Mouse (Mus musculus) liver, embryonic 13.5 days (tissue): ENCODE measurements around the gene Ptbp3. TPM values are rescaled to one million over a fixed set of nuclear protein-coding genes. Genes with fewer than 3 reads are reported as not detected.
"Not testable (repeated sequence)": the region's sequence is repeated elsewhere in the genome, so short reads cannot be mapped to it uniquely, and the experiment has no call there.

Source experiments
- ATAC-seq: fragments of 200-750 bp; cut with Nextera tagmentation; 2 replicates; pipeline ENCODE4 v1.8.0; 2017; ENCODE audit warnings: low read depth, mild to moderate bottlenecking, moderate number of reproducible peaks, moderate library complexity
- DNase-seq: peaks from one replicate; pipeline ENCODE4 v3.0.0; 2022
- H3K27ac ChIP-seq: fragments of 300-500 bp; sonication (generic); 2 replicates; pipeline ENCODE4 v1.5.1; 2015; ENCODE audit warnings: moderate library complexity, mild to moderate bottlenecking, inconsistent platforms
- H3K27me3 ChIP-seq: fragments of 300-500 bp; sonication (generic); 2 replicates; pipeline ENCODE4 v1.6.1; 2015; ENCODE audit warnings: mild to moderate bottlenecking, inconsistent platforms
- H3K36me3 ChIP-seq: fragments of 300-500 bp; sonication (generic); 2 replicates; pipeline ENCODE4 v1.6.1; 2015; ENCODE audit warnings: mild to moderate bottlenecking, inconsistent platforms
- H3K4me1 ChIP-seq: fragments of 300-500 bp; sonication (generic); replicated peaks from 2 replicates; pipeline ENCODE4 v1.6.1; 2015; ENCODE audit warnings: inconsistent platforms
- H3K4me2 ChIP-seq: fragments of 300-500 bp; sonication (generic); 2 replicates; pipeline ENCODE4 v1.6.1; 2015; ENCODE audit warnings: inconsistent platforms, mild to moderate bottlenecking, moderate library complexity
- H3K4me3 ChIP-seq: fragments of 300-500 bp; sonication (generic); replicated peaks from 2 replicates; pipeline ENCODE4 v1.5.1; 2015; ENCODE audit warnings: mild to moderate bottlenecking, inconsistent platforms
- H3K9ac ChIP-seq: fragments of 300-500 bp; sonication (generic); 2 replicates; pipeline ENCODE4 v1.6.1; 2015; ENCODE audit warnings: mild to moderate bottlenecking, inconsistent platforms
- H3K9me3 ChIP-seq: fragments of 300-500 bp; sonication (generic); replicated peaks from 2 replicates; pipeline ENCODE4 v1.6.1; 2016; ENCODE audit warnings: inconsistent platforms
- WGBS: fragments of 180-500 bp; shearing (Covaris S2); methylation state at CpG from one replicate; pipeline ENCODE4 v1.1.7; 2015; ENCODE audit not compliant: insufficient replicate concordance; 5-methylcytosine and 5-hydroxymethylcytosine counted together
- polyA plus RNA-seq: library from polyadenylated mRNA; unstranded; fragments of >200 nt; fragmentation: Nextera tagmentation; extraction: Ambion mirVana; gene quantifications from 2 replicates; pipeline ENCODE4 v1.2.1, GENCODE M21; 2015

The Ptbp3 gene
- polyA plus RNA-seq, 1 experiment from 2014 or later = 44.2 TPM

DNA sequence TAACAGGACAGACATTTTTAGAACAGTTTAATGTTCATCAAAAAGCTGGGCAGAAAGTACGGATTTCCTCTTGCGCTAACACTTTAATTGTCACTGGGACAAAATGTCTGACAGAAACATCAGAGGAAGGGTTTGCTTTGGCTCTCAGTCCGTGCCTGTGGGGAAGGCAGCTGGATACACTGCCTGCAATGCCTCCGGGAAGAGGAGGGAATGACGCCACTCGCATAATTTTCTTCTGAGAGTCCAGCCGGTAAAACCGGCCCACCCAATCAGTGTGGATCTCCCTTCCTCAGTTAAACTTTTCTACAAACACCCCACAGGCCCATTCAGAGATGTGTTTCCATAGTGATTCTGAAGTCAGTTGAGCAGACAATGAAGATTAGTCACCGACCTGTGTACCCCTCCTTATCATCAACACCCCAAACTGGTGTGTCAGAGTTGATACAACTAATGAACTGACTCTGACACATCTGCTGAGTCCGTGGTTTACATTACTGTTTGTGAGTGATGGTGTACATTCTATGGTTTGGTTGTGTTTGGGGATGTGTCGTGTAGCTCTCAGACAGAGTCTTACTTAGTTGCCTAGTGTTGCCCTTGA is 23.5 kb upstream of the Ptbp3 start:
- Histone ChIP-seq H3K36me3 (no peaks in the 10 kb centered on the region), H3K4me1 (peaks cover 34% of the 10 kb centered on the region), H3K9me3 (no peaks in the 10 kb centered on the region), H3K27ac (peak overlapping the region; percentile 77), H3K27me3 (no peaks in the 10 kb centered on the region), H3K4me3 (no peak overlapping the region), H3K9ac (no peak overlapping the region), H3K4me2 (peak overlapping the region; percentile 30)
- DNase-seq (peak; percentile 39), ATAC-seq (peak; percentile 86)
- 38% methylated on average over 11 of the region's 11 CpGs for WGBS

DNA sequence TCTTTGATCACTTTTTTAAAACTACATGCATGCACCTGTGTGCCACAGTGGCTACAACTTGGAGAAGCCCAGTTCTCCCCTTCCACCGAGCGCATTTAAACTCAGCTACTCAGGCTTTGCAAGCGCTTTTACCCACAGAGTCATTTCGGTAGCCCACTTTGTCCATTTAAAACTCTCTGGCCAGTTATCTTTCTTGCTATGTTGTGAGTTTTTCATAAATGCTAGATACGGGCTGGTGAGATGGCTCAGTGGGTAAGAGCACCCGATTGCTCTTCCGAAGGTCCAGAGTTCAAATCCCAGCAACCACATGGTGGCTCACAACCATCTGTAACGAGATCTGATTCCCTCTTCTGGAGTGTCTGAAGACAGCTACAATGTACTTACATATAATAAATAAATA is 21.4 kb upstream of the Ptbp3 start:
- H3K4me3 ChIP-seq = not testable (repeated sequence)
- 87% methylated on average over 8 of the region's 8 CpGs for WGBS

GRCm38 (mm10) chr4:59569538-59569937 is 20.4 kb upstream of the Ptbp3 start:
- H3K36me3 ChIP-seq = no peaks in the 10 kb centered on the region
- H3K4me3 ChIP-seq = no peak overlapping the region
- H3K9ac ChIP-seq = no peak overlapping the region
- peak; percentile 65 for DNase-seq
- H3K27ac ChIP-seq = no peak overlapping the region
- no peaks in the 10 kb centered on the region for H3K27me3 ChIP-seq
- H3K4me2 ChIP-seq = peak overlapping the region; percentile 36
- 1% methylated on average over 7 of the region's 7 CpGs for WGBS
- peak; percentile 34; the same call in 1 of the 2 replicates for ATAC-seq
- peaks cover 37% of the 10 kb centered on the region for H3K4me1 ChIP-seq
- 0 out of 2 replicates have a peak, but pooled peaks cover 4% of the 10 kb centered on the region for H3K9me3 ChIP-seq

More for the DNA sequence above, 21.4 kb upstream of the Ptbp3 start:
- not testable (repeated sequence) for DNase-seq, H3K9me3 ChIP-seq, H3K27ac ChIP-seq, ATAC-seq, H3K4me2 ChIP-seq, H3K9ac ChIP-seq, H3K27me3 ChIP-seq, H3K36me3 ChIP-seq
- H3K4me1 ChIP-seq = peaks cover 37% of the 10 kb centered on the region

GRCm38 (mm10) chr4:59567576-59568260 is 18.6 kb upstream of the Ptbp3 start:
- Histone ChIP-seq H3K4me1 (peaks cover 33% of the 10 kb centered on the region), H3K4me3 (no peak overlapping the region), H3K9ac (no peak overlapping the region), H3K36me3 (no peaks in the 10 kb centered on the region), H3K27ac (0 out of 2 replicates have a peak overlapping the region, but pooled peaks have one; percentile 25), H3K27me3 (no peaks in the 10 kb centered on the region), H3K9me3 (0 out of 2 replicates have a peak, but pooled peaks cover 4% of the 10 kb centered on the region), H3K4me2 (no peak overlapping the region)
- DNase-seq = no peak
- ATAC-seq = no peak
- 57% methylated on average over 6 of the region's 6 CpGs for WGBS

- WGBS = 21% methylated on average over 8 of the region's 8 CpGs
- DNase-seq (no peak), ATAC-seq (no peak)
- Histone ChIP-seq H3K27me3 (no peaks in the 10 kb centered on the region), H3K9me3 (0 out of 2 replicates have a peak, but pooled peaks cover 4% of the 10 kb centered on the region), H3K9ac (no peak overlapping the region), H3K4me1 (peaks cover 27% of the 10 kb centered on the region), H3K4me3 (no peak overlapping the region), H3K27ac (no peak overlapping the region; the same call in 1 of the 2 replicates), H3K36me3 (no peaks in the 10 kb centered on the region), H3K4me2 (no peak overlapping the region)
Measured at GRCm38 (mm10) chr4:59565571-59566188, 16.5 kb upstream of the Ptbp3 start.

- Histone ChIP-seq H3K27ac (no peak overlapping the region), H3K4me3 (no peak overlapping the region), H3K9me3 (0 out of 2 replicates have a peak, but pooled peaks cover 4% of the 10 kb centered on the region), H3K27me3 (no peaks in the 10 kb centered on the region), H3K9ac (no peak overlapping the region), H3K4me2 (no peak overlapping the region), H3K4me1 (peaks cover 20% of the 10 kb centered on the region), H3K36me3 (no peaks in the 10 kb centered on the region)
- DNase-seq (no peak), ATAC-seq (no peak)
- 45% methylated on average over 3 of the region's 3 CpGs for WGBS
Measured at GRCm38 (mm10) chr4:59564128-59564527, 15.0 kb upstream of the Ptbp3 start.

DNA sequence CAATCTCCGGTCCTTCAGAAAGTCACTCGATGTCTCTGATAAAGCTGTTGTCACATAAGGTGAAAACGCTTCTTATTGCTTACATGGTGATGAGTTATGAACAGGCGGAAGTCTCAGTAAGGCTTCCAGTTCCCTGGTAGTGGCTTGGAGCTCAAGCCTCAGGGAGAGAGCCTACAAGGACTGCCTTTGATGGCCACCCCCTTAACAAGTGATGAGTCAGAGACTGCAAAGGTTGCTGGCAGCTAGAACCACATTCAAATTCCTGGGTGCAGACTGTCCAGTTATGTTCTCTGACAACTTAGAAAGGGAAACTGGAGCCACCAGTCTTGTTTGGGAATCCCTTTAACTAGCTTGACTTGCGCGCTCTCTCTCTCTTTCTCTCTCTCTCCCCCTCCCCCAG is 11.0 kb upstream of the Ptbp3 start:
- H3K27ac ChIP-seq = no peak overlapping the region
- 82% methylated on average over 6 of the region's 6 CpGs for WGBS
- peaks cover 26% of the 10 kb centered on the region for H3K4me1 ChIP-seq
- no peaks in the 10 kb centered on the region for H3K36me3 ChIP-seq
- H3K27me3 ChIP-seq = no peaks in the 10 kb centered on the region
- H3K9me3 ChIP-seq = no peaks in the 10 kb centered on the region
- H3K9ac ChIP-seq = no peak overlapping the region
- no peak for ATAC-seq
- no peak overlapping the region for H3K4me2 ChIP-seq
- DNase-seq = no peak
- H3K4me3 ChIP-seq = no peak overlapping the region

GRCm38 (mm10) chr4:59558096-59558720 is 9.0 kb upstream of the Ptbp3 start:
- peak; percentile 39; the same call in 1 of the 2 replicates for ATAC-seq
- H3K9ac ChIP-seq = no peak overlapping the region
- H3K36me3 ChIP-seq = no peaks in the 10 kb centered on the region
- peak overlapping the region; percentile 51 for H3K27ac ChIP-seq
- peaks cover 35% of the 10 kb centered on the region for H3K4me1 ChIP-seq
- WGBS = 54% methylated on average over 6 of the region's 6 CpGs
- no peak for DNase-seq
- H3K4me2 ChIP-seq = no peak overlapping the region
- H3K27me3 ChIP-seq = no peaks in the 10 kb centered on the region
- no peak overlapping the region for H3K4me3 ChIP-seq
- no peaks in the 10 kb centered on the region for H3K9me3 ChIP-seq

- H3K9me3 ChIP-seq, H3K4me3 ChIP-seq, H3K36me3 ChIP-seq, ATAC-seq, H3K27me3 ChIP-seq, H3K27ac ChIP-seq, H3K4me2 ChIP-seq, H3K9ac ChIP-seq, DNase-seq: not testable (repeated sequence)
- peaks cover 36% of the 10 kb centered on the region for H3K4me1 ChIP-seq
- WGBS = 92% methylated on average over 4 of the region's 4 CpGs
Measured at GRCm38 (mm10) chr4:59557343-59557742, 8.2 kb upstream of the Ptbp3 start.

DNA sequence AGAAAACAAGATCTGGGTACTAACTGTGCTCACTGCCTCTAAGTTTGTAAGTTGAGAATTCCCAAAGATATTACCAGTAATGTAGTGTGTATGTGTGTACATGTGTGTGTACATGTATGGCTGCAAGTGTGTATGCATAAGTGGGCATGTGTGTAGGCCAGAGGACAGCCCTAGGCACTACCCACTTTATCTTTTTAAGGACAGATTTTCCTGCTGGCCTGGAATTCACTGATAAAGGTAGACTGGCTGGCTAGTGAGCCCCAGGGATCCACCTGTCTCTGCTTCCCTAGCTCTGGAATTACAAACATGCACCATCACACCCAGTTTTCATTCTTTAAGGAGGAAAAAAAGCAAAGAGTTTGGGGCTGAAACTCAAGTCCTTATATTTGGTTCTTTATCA is 6.0 kb upstream of the Ptbp3 start:
- Histone ChIP-seq H3K4me3 (no peak overlapping the region), H3K27me3 (no peaks in the 10 kb centered on the region), H3K4me2 (no peak overlapping the region), H3K9me3 (no peaks in the 10 kb centered on the region), H3K27ac (no peak overlapping the region), H3K9ac (no peak overlapping the region), H3K4me1 (peaks cover 51% of the 10 kb centered on the region), H3K36me3 (no peaks in the 10 kb centered on the region)
- DNase-seq = no peak
- ATAC-seq = peak; percentile 79

DNA sequence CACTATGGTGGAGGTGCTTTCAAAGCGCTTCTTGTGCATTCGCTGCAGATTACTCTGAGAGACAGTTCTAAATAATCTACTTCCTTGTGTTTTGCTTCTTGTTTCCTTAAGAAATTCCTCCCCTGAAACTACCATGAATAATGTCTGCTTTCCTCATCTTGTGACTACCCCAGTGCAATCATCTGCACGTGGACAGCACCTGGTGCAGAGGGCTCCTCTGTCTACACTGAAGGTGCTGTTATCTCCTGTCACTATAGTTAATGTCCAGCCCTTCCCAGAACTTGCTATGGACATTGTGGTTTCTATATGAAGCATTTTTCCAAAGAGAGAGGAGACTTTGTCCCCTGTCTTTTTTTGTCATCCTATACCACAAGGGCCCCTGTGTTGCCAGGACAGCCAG is 4.4 kb upstream of the Ptbp3 start:
- no peak overlapping the region for H3K4me2 ChIP-seq

More for the DNA sequence above, 4.4 kb upstream of the Ptbp3 start:
- Histone ChIP-seq H3K27ac (no peak overlapping the region), H3K4me1 (peaks cover 52% of the 10 kb centered on the region), H3K4me3 (no peak overlapping the region), H3K9me3 (no peaks in the 10 kb centered on the region), H3K27me3 (no peaks in the 10 kb centered on the region), H3K9ac (no peak overlapping the region), H3K36me3 (no peaks in the 10 kb centered on the region)
- WGBS = 65% methylated on average over 3 of the region's 3 CpGs
- DNase-seq (no peak), ATAC-seq (no peak)
